Mouse (Mus musculus): ENCODE results near the gene Snapc1. TPM values are rescaled to one million over a fixed set of nuclear protein-coding genes. Genes with fewer than 3 reads are reported as not detected.
A peak's percentile ranks its signal among the peaks of the same experiment; 100 is the strongest.

Snapc1 gene
- total RNA-seq, 2 experiments from 2014 or later, result 34.5 to 35.7 TPM

DNA sequence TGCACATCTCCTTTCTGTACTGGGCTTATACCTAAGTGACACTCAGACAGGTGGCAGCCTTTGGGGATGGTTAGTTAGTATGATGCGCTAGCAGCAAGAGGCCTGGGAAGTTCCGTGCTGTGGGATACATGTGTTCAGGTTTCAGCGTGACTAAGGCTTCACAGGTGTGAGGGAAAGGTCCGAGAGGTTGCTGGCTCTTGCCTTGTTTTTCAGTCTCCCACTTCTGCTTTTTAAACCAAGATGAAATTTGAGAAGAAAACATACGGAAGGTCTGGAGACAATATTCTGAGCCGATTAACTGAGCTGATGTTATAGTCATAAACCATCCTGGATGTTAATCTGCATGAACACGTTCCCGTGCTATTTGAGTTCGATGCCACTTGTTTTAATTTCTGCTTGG lies 38.2 kb downstream of the Snapc1 start:
- no peak for DNase-seq (ENCODE audit: low spot score in 2 of 2)
- TF ChIP-seq CTCF (conservative IDR thresholded peaks at IDR 0.05), result no peak
- no peak overlapping the region for H3K27ac ChIP-seq
- no peak overlapping the region for H3K4me3 ChIP-seq

DNA sequence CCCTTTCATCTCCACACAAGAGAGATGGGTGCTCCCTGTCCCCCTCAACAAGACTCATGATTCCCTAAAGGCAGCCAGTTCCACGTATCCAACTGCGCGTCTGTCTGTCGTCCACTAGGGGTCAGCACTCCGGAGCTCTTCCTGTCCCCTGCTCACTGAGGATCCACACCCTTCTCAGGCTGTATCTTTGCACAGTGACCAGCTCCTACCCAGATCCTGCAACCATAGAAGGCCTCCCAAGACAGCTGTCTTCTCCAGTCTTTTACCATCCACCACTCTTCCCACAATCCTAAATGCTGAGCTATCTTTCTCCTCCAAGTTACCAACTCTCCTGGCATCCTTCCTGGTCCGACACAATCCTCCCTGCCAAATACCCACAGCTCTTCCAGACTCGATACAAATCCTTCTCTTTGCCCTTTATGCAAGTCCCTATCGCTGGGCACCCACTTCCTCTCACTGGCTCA lies 45.2 kb downstream of the Snapc1 start:
- peak; percentile 89 for TF ChIP-seq CTCF (conservative IDR thresholded peaks at IDR 0.05)
- peak; percentile 23 to 45 for DNase-seq (ENCODE audit: low spot score in 2 of 2)
- Histone ChIP-seq H3K4me3 (peak overlapping the region; percentile 27; the same call in 1 of the 2 replicates), H3K27ac (no peak overlapping the region)

DNA sequence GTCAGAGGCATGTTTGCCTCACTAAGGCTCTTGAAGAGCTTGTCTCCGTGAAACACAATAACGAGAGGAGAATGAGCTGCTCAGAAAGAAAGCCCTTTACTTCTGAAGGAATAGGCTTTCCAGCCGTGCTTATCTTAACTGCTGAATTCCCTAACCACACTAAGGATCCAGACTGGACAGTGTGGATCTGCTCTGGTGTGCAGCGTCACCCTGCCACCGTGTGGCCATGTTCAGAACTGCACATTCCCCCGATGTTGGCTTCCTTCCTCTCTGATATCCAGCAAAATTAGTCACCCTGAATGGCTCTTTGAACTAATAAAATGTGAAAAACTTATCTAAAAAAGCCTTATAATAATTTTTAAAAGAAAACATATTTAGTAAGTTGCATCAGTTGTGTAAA lies 49.5 kb downstream of the Snapc1 start:
- Histone ChIP-seq H3K27ac (no peak overlapping the region), H3K4me3 (no peak overlapping the region)
- TF ChIP-seq CTCF (conservative IDR thresholded peaks at IDR 0.05), result peak; percentile 100
- peak; percentile 75 to 92 for DNase-seq (ENCODE audit: low spot score in 2 of 2)

DNA sequence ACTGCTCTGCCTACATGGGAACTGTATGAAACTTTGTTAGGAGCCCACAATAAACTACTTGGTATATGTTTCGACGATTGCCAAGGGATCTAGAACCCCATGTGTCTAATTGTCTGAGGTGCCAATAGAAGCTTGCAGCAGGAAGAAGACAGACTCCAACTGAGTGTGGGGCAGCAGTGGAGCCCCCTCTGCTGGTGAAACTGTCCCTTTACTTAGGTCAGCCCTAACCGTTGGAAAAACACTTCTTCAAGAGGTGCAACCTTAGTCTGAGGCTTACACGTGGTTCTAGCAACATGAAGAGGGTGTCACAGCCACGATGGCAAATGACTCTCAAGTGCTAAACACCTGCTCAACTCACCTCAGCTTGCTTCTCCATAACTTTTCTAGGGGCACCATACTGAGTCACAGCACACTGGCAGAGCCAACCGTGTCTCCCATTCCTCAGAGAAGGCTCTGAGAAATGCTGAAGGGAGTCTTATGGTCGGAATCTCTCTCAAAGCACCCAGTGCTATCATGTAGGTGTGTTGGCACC lies 50.5 kb downstream of the Snapc1 start:
- peak; percentile 86 for TF ChIP-seq CTCF (conservative IDR thresholded peaks at IDR 0.05)
- H3K4me3 ChIP-seq, result no peak overlapping the region
- DNase-seq (ENCODE audit: low spot score in 2 of 2), result no peak
- no peak overlapping the region for H3K27ac ChIP-seq

DNA sequence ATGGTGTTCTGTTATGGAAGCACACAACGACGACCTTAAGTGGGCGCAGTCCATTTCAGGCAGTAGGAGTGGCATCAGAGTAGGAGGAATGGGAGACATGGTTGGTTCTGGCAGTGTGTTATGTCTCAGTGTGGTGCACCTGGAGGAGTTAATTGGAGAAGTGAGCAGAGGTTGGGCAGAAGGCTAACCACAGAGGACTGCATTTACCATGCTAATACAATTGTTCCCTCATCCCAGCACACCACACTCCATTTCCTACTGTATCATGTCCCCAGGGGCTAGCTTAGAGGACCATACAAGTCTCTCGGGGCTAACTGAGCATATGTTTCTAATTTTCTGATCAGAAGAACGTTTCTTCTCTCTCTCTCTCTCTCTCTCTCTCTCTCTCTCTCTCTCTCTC lies 51.2 kb downstream of the Snapc1 start:
- H3K4me3 ChIP-seq, result no peak overlapping the region
- TF ChIP-seq CTCF (conservative IDR thresholded peaks at IDR 0.05), result no peak
- no peak overlapping the region for H3K27ac ChIP-seq
- no peak for DNase-seq (ENCODE audit: low spot score in 2 of 2)

DNA sequence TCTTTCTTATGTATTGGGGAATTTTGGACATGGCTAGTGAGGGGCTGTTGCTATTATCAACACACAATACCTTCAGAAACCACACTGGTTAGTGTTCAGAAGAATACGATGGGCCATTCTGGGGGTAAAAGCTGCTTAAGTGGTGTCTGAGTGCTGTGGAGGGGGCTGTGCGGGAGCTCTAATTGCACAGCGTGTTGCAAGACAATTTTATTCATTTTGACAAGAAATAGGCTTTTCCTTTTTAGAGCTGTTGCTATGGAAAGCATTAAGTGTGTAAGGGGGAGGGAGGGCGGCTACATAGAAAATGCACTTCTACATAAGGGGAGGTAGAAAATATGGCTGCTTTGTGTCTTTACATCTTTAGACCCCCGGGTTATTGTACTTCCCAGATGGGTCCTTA lies 59.0 kb downstream of the Snapc1 start:
- no peak for DNase-seq (ENCODE audit: low spot score in 2 of 2)
- no peak for TF ChIP-seq CTCF (conservative IDR thresholded peaks at IDR 0.05)
- H3K27ac ChIP-seq, result no peak overlapping the region
- no peak overlapping the region for H3K4me3 ChIP-seq

DNA sequence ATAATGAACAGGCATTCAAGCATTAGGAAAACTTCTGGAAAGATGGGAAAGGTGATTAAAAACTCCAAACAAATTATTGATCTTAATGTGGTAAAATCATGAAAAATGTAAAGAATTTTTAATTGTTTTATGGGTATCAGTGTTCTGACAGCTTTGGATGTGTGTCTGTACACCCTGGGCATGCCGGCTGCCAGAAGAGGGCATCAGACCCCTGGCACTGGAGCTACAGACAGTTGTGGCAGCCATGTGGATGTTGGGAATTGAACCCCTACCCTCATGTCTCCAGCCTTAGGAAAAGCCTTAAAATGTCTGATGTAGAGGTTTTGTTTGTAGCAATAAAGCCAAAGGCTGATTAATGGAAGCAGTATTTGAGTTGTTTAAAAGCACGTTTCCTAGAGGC lies 60.6 kb downstream of the Snapc1 start:
- TF ChIP-seq CTCF (conservative IDR thresholded peaks at IDR 0.05), result peak; percentile 54
- no peak overlapping the region for H3K4me3 ChIP-seq
- H3K27ac ChIP-seq, result no peak overlapping the region
- no peak for DNase-seq (ENCODE audit: low spot score in 2 of 2)

Other genes with a start within 250 kb of the Snapc1 start
- 10 to 100 TPM; 56.1 to 57.8 TPM for gene Hif1a, start 63.1 kb upstream of the Snapc1 start, total RNA-seq (2021)
- 10 to 100 TPM; 12.7 to 13.8 TPM for gene Gm49321, start 26.8 kb upstream of the Snapc1 start, total RNA-seq (2021)
- gene Syt16, start 33.2 kb downstream of the Snapc1 start, total RNA-seq (2021), result 10 to 100 TPM; 51.5 to 56.6 TPM